Mouse (Mus musculus) kidney, postnatal 36 days (tissue): ENCODE data around the gene Itpr3.

Source experiments
- DNase-seq, 2 experiments: peaks; one replicate each; pipeline ENCODE4 v3.0.0; 2021 to 2022; ENCODE audit warnings: mixed read lengths in 2 of 2

Itpr3 gene

GRCm38 (mm10) chr17:27150871-27151270 lies 93.8 kb downstream of the Itpr3 start:
- peak; percentile 50 to 58 for DNase-seq

GRCm38 (mm10) chr17:27151411-27151810 lies 94.3 kb downstream of the Itpr3 start:
- peak in 1 of 2 experiments; percentile 68 for DNase-seq

GRCm38 (mm10) chr17:27152976-27153723 lies 96.0 kb downstream of the Itpr3 start:
- peak in 1 of 2 experiments; percentile 29 for DNase-seq

GRCm38 (mm10) chr17:27153773-27154193 lies 96.7 kb downstream of the Itpr3 start:
- DNase-seq, result no peak

GRCm38 (mm10) chr17:27154256-27154655 lies 97.2 kb downstream of the Itpr3 start:
- DNase-seq, result no peak

GRCm38 (mm10) chr17:27154881-27155280 lies 97.8 kb downstream of the Itpr3 start:
- no peak for DNase-seq

- no peak for DNase-seq
Measured at GRCm38 (mm10) chr17:27155752-27156151, 98.6 kb downstream of the Itpr3 start.

- DNase-seq, result no peak
Measured at GRCm38 (mm10) chr17:27158439-27158838, 101.3 kb downstream of the Itpr3 start.

GRCm38 (mm10) chr17:27159169-27159568 lies 102.1 kb downstream of the Itpr3 start:
- no peak for DNase-seq

GRCm38 (mm10) chr17:27160905-27161304 lies 103.8 kb downstream of the Itpr3 start:
- peak in 1 of 2 experiments; percentile 15 for DNase-seq

GRCm38 (mm10) chr17:27165054-27165773 lies 108.1 kb downstream of the Itpr3 start:
- DNase-seq, result peak in 1 of 2 experiments; percentile 77

GRCm38 (mm10) chr17:27166901-27167300 lies 109.8 kb downstream of the Itpr3 start:
- DNase-seq, result no peak

GRCm38 (mm10) chr17:27167545-27167944 lies 110.4 kb downstream of the Itpr3 start, which contains the start of gene Ip6k3:
Ip6k3 (minus strand) TSS chr17:27167795.
- DNase-seq, result peak in 1 of 2 experiments; percentile 25

GRCm38 (mm10) chr17:27168569-27168968 lies 111.5 kb downstream of the Itpr3 start:
- no peak for DNase-seq

- no peak for DNase-seq
Measured at GRCm38 (mm10) chr17:27169952-27170695, 113.0 kb downstream of the Itpr3 start.

GRCm38 (mm10) chr17:27171121-27171520 lies 114.0 kb downstream of the Itpr3 start:
- no peak for DNase-seq
